Mouse (Mus musculus): ENCODE results near the gene Inava.

Inava gene

DNA sequence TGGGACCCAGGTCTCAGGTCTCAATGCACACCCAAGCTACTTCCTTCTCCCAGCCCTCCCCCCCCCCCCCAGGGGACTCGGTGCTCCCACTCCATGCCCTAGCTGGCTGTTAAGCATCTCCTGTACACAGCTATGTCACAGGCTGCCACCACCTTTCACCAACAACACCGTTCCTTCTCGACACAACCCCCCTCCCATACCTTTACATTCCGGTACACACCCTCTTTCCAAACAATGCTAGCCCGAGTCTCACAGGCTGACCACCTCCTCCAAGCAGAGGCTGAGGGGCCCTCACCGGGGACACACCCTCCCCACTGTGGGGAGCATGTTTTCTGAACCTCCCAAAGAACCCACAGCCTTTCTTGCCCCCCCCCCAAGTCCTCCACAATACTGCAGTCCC lies 2.5 kb downstream of the Inava start:
- peak in 1 of 2 experiments; percentile 35 for DNase-seq (ENCODE audit: low spot score in 2 of 2)

DNA sequence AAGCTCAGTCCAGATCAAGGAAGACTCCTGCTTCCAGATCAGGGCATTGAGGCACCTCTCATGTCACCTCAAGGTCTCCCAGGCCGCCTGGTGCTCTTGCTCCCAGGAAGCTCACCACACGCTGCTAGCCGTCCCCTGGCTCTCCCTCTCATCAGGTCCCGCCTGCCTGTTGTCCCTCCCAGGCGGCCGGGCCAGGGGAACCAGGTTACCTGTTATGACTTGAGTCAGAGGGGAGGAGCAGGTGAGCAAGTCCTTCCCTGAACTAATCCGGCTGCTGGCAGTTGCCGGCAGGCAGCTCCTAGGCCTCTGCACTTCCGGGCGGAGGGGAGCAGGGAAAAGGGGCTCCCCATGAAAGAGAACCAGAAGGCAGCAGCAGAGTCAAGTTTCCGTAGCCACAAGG lies 3.9 kb downstream of the Inava start:
- DNase-seq (ENCODE audit: low spot score in 2 of 2) = peak; percentile 61 to 79

DNA sequence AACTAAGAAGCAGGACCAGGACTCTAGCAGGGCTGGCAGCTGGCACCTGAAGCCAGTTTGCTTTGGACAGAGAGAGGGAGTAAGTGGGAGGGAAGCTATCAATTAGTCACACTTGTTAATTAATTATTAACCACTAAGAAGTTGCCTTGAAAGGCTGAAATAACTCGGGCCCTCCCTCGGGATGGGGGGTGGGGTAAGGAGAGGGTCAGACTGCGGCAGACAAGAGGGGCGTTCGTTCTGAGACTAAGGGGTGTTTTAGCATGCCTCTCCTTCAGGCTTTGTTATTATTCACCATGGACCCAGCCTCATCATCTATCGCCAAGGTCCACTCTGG lies 5.1 kb downstream of the Inava start:
- DNase-seq (ENCODE audit: low spot score in 2 of 2) = no peak

DNA sequence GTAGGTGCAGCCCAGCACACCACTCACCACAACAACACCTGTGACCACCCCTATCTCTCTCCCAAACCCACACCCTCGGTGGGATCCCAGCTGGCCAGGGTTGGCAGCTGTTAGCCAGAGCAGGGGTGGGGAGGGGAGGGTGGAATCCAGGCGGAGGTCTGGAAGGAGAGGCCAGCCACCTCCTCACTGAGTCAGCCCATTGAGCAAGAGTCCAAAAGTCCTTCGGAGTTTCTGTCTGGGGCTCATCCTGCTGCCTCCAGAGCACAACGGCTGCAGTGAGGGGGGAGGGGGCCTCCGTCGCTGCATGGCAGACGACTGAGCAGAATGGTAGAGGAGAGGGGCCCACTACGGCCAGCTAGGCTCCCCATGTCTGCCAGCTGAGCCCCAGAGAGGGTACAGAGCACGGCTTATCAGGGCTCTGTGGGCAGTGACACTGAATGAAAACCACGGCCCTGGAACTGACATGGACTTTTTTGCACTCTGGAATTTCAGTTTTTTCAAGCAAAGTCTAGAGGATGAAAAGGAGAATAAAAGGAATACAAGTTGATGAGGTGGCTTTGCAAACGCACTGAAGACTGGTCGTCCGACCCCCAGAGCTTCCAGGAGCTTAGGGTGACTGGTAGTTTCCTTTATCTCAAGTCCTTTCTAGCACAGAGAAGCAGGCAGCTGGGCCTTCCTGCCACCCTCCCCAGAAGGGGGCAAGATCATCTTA lies 5.6 kb downstream of the Inava start:
- DNase-seq (ENCODE audit: low spot score in 2 of 2) = peak in 1 of 2 experiments; percentile 40

DNA sequence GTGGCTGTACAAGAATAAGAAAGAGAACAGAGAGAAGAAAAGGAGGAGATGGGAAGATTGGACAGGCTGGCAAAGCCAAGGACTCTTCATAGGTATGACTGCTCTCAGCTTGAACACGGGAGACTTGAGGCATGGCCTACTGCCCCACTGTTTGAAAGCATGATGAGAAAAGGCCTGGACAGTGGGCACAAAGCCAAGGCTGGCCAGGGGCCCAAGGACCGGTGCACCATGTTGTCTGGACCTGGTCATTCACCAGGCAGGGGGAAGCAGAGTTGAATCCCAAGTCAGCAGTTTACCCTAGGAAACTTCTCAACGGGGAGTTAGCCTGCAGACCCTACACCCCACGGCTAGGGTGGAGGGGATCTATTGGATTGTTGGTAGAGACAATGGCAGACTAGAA lies 6.2 kb downstream of the Inava start:
- DNase-seq (ENCODE audit: low spot score in 2 of 2) = no peak

DNA sequence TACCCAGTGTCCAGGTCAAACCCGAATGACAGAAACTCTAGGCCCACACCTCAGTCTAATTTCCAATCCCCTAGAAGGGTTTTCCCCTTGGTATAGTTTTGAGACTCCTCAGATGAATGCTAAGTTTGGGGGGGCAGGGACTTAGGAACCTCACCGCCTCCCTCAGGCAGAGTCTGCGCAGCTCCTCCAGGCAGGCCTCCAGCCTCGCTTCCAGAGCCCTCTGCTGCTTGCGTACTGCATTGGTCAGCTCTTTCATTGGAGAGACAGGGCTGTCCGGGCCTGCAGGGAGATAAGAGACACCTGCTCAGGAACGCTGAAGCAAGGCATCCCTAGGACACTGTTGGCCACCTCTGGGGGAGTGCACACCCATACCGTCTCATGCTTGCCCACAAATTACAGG lies 7.4 kb downstream of the Inava start:
- DNase-seq (ENCODE audit: low spot score in 2 of 2) = no peak

DNA sequence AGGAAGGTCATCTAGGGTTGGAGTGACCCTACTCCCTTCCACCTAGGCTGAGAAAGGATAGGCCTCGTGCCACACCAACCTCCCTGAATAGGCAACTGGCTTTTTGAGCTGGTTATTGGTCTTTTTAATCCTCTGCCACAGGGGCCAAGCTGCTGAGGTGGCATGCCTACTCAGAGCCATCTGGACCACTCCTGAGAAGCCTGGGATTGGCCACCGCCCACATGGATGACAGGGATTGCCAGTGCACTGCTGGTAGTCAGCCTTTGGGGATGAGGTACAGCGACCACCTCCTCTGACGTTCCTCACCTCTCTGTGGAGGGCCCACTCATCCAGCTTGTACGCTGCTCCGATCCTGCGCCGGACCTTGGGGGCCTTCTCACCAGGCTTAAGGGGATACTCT lies 8.2 kb downstream of the Inava start:
- no peak for DNase-seq (ENCODE audit: low spot score in 2 of 2)

DNA sequence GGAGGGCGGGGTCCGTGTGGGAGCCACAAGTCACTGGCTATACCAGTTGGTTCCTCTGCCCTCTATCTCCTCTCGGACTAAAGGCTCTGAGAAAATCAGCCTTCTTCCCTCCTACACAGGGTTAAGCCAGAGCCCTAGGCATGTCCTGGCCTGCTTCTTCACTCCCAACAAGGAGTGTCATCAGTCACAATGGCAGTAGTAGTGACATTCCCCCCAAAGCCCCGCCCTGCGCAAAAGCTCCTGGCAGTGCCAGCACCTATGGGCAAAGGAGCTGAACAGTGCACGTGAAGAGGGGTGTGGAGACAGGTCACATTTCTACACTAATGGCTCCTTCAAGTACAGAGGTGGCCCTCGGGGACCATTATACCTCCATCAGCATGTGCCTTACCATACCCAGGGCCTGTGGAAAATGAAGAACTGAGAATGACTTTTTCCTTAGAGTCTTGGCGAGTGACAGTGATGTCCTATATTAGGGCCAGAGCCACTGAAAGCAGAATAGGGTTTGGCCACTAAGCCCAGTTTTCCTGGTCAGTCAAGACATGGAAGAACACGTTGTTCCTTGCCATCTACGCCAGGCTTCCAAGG lies 10.2 kb downstream of the Inava start:
- DNase-seq (ENCODE audit: low spot score in 2 of 2) = peak; percentile 66 to 70

DNA sequence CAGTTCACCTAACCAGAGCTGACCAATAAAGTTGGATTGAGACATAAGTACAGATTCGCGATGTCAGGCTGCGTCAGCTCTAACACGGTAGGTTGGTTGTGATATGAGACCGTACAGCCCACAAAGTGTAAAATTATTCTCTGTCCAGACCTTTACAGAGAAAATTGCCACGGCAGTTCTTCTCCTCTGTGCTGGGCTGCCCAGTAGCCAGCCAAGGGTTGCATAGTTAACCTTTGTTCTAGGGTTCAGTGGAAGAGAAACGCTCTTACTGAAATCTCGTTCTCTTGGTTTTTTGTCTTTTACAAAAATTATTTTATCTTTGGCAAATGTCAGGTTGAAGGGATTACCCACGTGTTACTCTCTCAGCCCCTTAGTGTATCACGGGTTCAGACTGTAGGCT lies 11.7 kb downstream of the Inava start:
- DNase-seq (ENCODE audit: low spot score in 2 of 2) = no peak

DNA sequence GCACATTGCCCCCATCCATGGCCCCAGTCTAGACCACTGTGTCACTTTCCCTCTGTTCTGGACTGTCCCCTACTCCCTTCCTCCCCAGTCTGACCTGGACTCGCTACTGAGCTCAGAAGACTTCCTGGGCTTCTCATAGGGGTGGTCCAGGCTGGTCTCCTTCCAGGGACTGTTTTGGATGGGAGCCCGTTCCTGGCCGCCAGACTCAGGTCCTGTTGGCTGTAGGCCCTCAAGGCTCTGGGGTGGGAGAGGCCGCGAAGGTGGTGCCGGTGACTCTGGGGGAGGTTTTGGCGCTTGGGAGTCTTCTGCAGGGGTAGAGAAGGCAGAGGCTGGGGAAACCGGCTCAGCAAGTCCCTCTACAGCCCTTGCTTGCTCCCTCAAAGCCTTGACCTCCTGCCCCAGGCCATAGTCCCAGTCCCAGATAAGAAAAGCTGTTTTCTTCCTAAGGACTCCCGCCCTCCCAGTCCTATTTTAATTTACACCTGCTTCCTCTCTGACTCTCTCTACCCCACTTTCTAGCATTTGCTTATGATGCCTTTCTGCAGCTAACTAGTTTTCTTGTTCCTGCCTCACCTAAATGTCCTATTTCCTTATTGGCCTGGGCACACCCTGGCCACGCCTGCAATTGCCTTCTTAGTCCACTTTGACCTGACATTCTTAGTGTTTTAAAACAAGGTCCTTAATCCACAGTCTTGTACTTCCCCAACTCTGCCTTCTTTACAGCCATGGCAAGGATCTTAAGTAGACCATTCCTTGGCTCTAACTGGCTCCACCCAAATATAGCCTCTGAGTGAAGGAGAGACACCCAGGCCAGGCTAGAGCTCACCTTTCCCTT lies 13.8 kb downstream of the Inava start:
- peak; percentile 65 to 70 for DNase-seq (ENCODE audit: low spot score in 2 of 2)

DNA sequence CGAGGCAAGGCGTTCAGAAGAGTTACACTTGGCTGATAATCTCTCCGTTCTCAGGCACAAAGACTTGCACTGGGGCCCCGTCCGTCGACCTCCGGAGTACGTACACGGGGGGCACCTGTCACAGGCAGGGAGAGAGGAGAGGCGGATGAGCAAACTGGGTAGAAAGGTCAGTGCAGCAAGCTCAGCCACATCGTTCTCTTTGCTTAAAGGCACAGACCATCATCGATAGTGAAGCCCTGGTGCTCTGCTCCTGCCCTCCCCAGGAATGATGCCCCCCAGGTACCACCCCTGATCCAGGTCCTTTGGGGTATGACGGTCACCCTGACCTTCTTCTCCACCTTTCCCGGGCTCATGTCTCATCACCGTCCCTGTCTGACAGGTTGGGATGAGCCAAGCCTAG lies 19.8 kb downstream of the Inava start:
- DNase-seq (ENCODE audit: low spot score in 2 of 2) = no peak

DNA sequence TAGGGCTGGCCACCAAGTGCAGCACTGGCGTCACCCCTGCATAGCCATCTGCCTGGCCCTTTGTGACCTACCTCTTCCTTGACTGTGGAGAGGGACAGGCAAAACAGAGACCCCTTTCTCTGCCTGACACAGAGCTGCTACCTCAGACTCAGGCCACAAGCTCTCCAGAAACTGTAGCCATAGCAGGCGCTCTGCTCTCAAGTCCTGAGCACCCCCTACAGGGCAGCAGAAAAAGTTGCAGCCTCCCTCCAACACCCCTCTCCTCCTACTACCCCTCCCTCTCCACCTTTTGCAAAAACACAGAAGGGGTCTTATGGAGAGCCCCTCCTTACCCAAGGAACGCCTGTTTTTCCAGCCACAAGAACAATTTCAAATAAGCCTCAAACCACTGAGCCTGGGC lies 21.3 kb downstream of the Inava start, which contains the start of gene Mroh3:
Gene Mroh3 (minus strand): TSS at position 26 of the 400 bp plus-strand sequence.
- DNase-seq (ENCODE audit: low spot score in 2 of 2) = no peak

DNA sequence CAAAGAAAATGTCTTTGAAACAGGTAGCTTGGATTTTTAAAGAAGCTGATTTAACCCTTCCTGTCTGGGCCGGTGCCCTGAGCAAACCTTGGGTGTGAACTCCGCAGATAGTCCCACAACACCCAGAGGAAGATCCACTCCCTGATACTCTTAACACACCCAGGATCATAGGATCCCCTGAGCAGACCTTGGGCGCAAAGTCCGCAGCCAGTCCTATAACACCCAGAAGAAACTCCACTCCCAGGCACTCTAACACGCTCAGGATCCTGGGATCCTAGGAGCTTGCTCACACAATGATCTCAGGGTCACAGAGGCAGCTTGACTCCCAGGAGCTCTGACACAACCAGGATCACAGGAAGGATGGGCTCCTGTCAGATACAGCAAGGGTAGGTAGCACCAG lies 44.0 kb downstream of the Inava start:
- no peak for DNase-seq (ENCODE audit: low spot score in 2 of 2)

DNA sequence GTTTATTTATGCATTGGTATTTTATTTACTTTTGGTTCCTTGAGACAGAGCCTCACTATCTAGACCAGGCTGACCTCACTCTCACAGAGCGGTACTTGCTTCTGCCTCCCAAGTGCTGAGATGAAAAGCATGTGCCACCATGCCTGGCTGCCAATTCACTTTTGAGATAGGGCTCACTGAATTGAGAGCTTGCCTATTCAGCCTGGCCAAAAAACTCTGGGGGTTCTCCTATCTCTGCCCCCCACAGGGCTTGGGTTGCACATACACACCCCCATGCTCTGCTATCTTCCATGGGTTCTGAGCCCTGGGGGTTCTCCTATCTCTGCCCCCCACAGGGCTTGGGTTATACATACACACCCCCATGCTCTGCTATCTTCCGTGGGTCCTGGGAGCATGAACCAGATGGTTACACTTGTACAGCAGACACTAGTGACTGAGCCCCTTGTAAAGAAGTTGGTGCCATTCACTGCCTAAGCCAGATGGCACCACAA lies 54.5 kb downstream of the Inava start:
- no peak for DNase-seq (ENCODE audit: low spot score in 2 of 2)

DNA sequence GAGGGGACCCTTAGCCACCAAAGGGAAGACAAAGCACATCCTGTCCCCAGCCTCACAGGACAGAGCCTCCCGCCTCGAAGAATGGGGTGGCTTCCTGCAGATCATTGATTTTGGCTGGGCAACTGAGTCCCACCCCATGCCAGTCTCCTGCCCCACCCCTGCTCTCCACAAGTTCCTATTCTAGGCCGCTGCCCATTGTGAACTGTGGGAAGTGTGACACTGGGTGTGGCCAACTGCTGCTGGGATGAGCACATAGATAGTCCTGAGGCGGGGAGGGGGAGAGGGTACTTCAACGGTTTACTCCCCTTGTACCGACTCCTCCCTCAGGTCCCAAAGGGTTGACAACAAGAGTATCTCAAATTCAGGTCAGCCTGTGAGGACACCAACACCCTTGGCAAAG lies 55.3 kb downstream of the Inava start:
- DNase-seq (ENCODE audit: low spot score in 2 of 2) = no peak

DNA sequence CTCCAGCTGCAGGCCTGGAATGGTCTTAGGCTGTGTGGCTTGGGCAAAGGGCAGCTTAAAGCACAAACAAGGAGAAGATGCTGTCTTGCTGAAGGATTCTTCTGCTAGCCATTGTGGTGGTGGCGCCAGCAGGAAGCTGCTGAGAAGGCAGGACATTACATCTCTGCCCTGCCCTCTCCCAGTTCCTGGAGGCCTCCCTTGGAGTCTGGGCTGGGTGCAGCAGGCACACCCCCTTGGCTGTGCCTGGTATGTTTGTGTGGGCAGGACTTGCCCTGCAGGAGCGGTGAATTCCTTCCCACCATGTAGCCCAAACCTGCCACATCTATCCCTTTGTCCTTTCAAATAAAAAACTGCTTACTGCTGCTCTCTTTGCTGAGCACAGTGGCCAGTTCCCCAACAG lies 57.0 kb downstream of the Inava start:
- no peak for DNase-seq (ENCODE audit: low spot score in 2 of 2)

DNA sequence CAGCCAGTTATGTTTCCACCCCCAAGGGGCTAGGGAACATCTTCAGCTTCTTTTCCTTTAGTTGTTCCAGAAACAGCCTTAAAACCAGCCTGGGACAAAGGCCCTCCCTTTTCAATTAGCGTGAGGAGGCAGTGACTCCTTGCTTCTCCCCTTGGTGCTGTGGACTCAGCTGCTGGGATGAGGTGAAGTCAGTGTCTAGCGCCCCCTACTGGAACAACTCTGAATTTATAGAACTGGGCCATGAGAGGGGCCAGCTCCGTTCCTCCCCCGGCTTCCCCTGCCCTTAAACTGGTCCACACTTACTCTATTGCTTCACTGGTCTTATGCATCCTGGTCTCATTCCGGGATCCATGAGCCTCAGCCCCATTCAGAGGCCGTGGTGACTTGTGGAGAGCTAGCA lies 58.9 kb downstream of the Inava start:
- no peak for DNase-seq (ENCODE audit: low spot score in 2 of 2)

DNA sequence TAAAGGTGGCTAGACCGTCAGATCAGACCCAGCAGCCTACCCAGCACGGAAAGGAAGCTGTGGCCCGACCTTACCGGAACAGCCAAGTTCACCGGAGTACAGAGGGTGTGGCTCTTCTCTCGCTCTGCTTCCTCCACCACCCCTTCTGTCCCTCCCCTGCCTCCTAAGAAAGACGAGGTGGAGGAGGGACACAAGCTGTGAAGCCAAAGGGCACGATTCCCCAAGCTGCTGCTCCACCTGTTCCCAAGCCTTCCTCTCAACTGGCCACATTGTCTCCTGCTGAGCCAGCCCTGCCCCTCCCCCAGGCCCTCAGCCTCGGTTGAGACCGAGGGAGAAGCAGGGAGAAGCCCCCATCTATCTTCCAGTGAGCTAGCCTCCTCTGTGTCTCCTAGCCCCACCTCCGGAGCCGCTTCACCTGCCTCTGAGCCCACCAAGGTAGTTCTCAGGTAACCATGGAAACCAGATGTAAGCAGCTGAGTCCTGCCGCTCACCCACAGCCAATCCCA lies 59.9 kb downstream of the Inava start:
- peak in 1 of 2 experiments; percentile 29 for DNase-seq (ENCODE audit: low spot score in 2 of 2)

DNA sequence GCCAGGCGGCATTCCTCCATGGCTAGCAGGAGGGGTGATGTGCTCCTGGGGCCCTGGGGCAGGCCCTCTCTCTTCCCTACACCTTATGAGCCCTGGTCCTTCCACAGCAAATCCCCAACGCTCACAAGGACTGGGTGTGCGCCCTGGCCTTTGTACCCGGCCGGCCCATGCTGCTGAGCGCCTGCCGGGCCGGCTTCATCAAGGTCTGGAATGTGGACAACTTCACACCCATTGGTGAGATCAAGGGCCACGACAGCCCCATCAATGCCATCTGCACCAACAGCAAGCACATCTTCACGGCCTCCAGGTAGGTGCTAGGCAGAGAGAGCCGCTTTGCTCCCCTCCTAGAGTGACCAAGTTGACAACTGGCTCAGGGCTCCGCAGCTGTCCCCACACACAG lies 61.4 kb downstream of the Inava start:
- no peak for DNase-seq (ENCODE audit: low spot score in 2 of 2)

DNA sequence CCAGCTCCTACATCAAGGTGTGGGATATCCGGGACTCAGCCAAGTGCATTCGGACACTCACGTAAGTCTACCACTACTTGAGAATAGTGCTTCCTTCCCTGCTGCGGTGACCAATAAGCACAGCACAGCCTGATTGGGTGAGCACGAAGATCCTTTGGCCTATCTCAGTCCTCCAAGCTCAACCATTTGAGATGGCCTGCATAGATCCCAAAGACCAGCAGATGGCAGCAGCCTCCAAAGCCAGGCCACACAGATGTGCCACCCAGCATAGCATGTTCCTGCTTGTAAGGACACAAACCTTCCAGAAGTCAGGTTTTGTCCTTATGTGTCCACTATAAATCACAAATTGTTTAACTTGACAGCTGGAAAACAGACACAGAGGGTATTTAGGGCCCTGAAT lies 64.0 kb downstream of the Inava start:
- peak; percentile 74 to 78 for DNase-seq (ENCODE audit: low spot score in 2 of 2)

DNA sequence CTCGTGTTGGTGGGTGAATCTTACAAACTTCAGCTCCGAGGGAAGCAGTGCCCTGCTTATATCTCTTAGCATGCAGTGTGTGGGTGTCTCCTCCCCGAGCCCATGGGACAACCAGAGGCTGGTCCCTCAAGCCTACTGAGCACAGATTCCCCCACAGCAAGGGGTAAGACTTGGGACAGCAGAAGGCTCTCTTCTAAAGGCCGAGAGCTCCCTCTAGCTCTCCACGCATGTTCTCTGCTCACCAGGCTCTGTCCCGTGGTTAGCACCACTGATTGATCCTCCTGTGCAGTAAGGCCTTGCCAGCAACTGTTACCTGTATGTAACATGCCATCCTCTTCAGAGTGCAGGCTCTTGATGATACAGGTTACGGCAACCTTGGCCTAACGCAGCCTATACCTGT lies 66.4 kb downstream of the Inava start:
- DNase-seq (ENCODE audit: low spot score in 2 of 2) = no peak

DNA sequence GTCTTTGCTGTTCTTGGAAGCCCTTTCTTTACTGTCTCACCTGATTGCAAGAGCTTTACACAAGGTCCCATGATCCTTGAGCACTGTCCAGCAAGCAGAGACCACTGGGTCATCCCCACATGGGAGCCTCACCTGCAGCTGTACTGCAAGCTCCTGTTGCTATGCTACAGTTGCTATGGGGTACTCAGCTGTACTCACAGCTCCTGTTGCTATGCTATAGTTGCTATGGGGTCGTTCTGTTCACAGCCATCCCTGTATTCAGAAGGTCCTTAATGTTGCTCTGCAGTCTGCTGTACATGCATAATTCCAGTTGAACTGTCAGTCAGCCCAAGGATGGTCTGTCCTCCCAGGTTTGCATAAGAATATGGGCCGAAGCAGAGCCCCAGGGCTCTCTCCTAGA lies 68.6 kb downstream of the Inava start:
- no peak for DNase-seq (ENCODE audit: low spot score in 2 of 2)
